Mouse (Mus musculus): ENCODE results near the gene Trim62. TPM values are rescaled to one million over a fixed set of nuclear protein-coding genes. Genes with fewer than 3 reads are reported as not detected.
A peak's percentile ranks its signal among the peaks of the same experiment; 100 is the strongest.
"Not testable (repeated sequence)": the region's sequence is repeated elsewhere in the genome, so short reads cannot be mapped to it uniquely, and the experiment has no call there.

Gene Trim62
- polyA plus RNA-seq, 1 experiment from 2014 or later: 1.3 TPM

GRCm38 (mm10) chr4:128858226-128858625 lies 25.2 kb upstream of the Trim62 start:
- ATAC-seq; H3K4me3 ChIP-seq; H3K4me2 ChIP-seq; H3K9me3 ChIP-seq (replicated peaks); H3K9ac ChIP-seq; H3K27ac ChIP-seq; H3K36me3 ChIP-seq: not testable (repeated sequence)
- Histone ChIP-seq H3K27me3 (replicated peaks) (peaks cover 12% of the 10 kb centered on the region), H3K4me1 (peaks cover 42% of the 10 kb centered on the region)

GRCm38 (mm10) chr4:128858878-128859277 lies 24.5 kb upstream of the Trim62 start:
- no peak overlapping the region for H3K9ac ChIP-seq
- peaks cover 37% of the 10 kb centered on the region for H3K4me1 ChIP-seq
- peaks cover 12% of the 10 kb centered on the region for H3K27me3 ChIP-seq (replicated peaks)
- H3K9me3 ChIP-seq (replicated peaks): peaks cover 5% of the 10 kb centered on the region; the same call in 1 of the 2 replicates
- WGBS (ENCODE audit: insufficient replicate concordance): 50% methylated on average over 4 of the region's 4 CpGs
- H3K36me3 ChIP-seq: no peaks in the 10 kb centered on the region
- no peak for ATAC-seq
- H3K4me2 ChIP-seq: no peak overlapping the region
- H3K27ac ChIP-seq: no peak overlapping the region
- H3K4me3 ChIP-seq: no peak overlapping the region

- WGBS (ENCODE audit: insufficient replicate concordance): 37% methylated on average over 19 of the region's 19 CpGs
- Histone ChIP-seq H3K9me3 (replicated peaks) (no peaks in the 10 kb centered on the region), H3K4me1 (no peaks in the 10 kb centered on the region), H3K36me3 (no peaks in the 10 kb centered on the region), H3K27ac (no peak overlapping the region), H3K9ac (no peak overlapping the region), H3K4me3 (no peak overlapping the region), H3K4me2 (no peak overlapping the region), H3K27me3 (replicated peaks) (peaks cover 67% of the 10 kb centered on the region)
- ATAC-seq: no peak
Measured at GRCm38 (mm10) chr4:128872992-128873391, 10.4 kb upstream of the Trim62 start.

- 87% methylated on average over 17 of the region's 17 CpGs for WGBS (ENCODE audit: insufficient replicate concordance)
- Histone ChIP-seq H3K36me3 (no peaks in the 10 kb centered on the region), H3K27ac (no peak overlapping the region), H3K9ac (no peak overlapping the region), H3K4me2 (no peak overlapping the region), H3K4me3 (no peak overlapping the region), H3K9me3 (replicated peaks) (no peaks in the 10 kb centered on the region), H3K4me1 (peaks cover 3% of the 10 kb centered on the region; the same call in 1 of the 2 replicates), H3K27me3 (replicated peaks) (peaks cover 78% of the 10 kb centered on the region)
- no peak for ATAC-seq
Measured at GRCm38 (mm10) chr4:128874062-128874461, 9.3 kb upstream of the Trim62 start.

GRCm38 (mm10) chr4:128875439-128875838 lies 7.9 kb upstream of the Trim62 start:
- Histone ChIP-seq H3K27me3 (replicated peaks) (peaks cover 92% of the 10 kb centered on the region), H3K27ac (no peak overlapping the region)

GRCm38 (mm10) chr4:128877520-128877919 lies 5.9 kb upstream of the Trim62 start:
- Histone ChIP-seq H3K4me1 (peaks cover 7% of the 10 kb centered on the region; the same call in 1 of the 2 replicates), H3K9ac (no peak overlapping the region), H3K27me3 (replicated peaks) (peaks cover 97% of the 10 kb centered on the region), H3K27ac (no peak overlapping the region), H3K36me3 (no peaks in the 10 kb centered on the region), H3K4me3 (no peak overlapping the region), H3K4me2 (no peak overlapping the region), H3K9me3 (replicated peaks) (0 out of 2 replicates have a peak, but pooled peaks cover 3% of the 10 kb centered on the region)
- 7% methylated on average over 6 of the region's 6 CpGs for WGBS (ENCODE audit: insufficient replicate concordance)
- ATAC-seq: no peak

More at GRCm38 (mm10) chr4:128875439-128875838, 7.9 kb upstream of the Trim62 start:
- Histone ChIP-seq H3K4me2 (no peak overlapping the region), H3K4me1 (peaks cover 7% of the 10 kb centered on the region; the same call in 1 of the 2 replicates), H3K9me3 (replicated peaks) (no peaks in the 10 kb centered on the region), H3K36me3 (no peaks in the 10 kb centered on the region), H3K4me3 (no peak overlapping the region), H3K9ac (no peak overlapping the region)
- no peak for ATAC-seq
- 78% methylated on average over 11 of the region's 11 CpGs for WGBS (ENCODE audit: insufficient replicate concordance)

GRCm38 (mm10) chr4:128878901-128879491 lies 4.4 kb upstream of the Trim62 start:
- Histone ChIP-seq H3K4me3 (no peak overlapping the region), H3K9ac (no peak overlapping the region), H3K4me1 (peaks cover 19% of the 10 kb centered on the region), H3K27me3 (replicated peaks) (peaks cover 97% of the 10 kb centered on the region), H3K36me3 (no peaks in the 10 kb centered on the region), H3K27ac (no peak overlapping the region), H3K9me3 (replicated peaks) (0 out of 2 replicates have a peak, but pooled peaks cover 3% of the 10 kb centered on the region), H3K4me2 (no peak overlapping the region)
- no peak for ATAC-seq
- 22% methylated on average over 13 of the region's 13 CpGs for WGBS (ENCODE audit: insufficient replicate concordance)

- Histone ChIP-seq H3K4me3 (peak overlapping the region; percentile 64), H3K9me3 (replicated peaks) (0 out of 2 replicates have a peak, but pooled peaks cover 3% of the 10 kb centered on the region), H3K9ac (peak overlapping the region; percentile 54), H3K27ac (no peak overlapping the region), H3K4me1 (peaks cover 25% of the 10 kb centered on the region), H3K4me2 (peak overlapping the region; percentile 94), H3K27me3 (replicated peaks) (peaks cover 81% of the 10 kb centered on the region), H3K36me3 (no peaks in the 10 kb centered on the region)
- 2% methylated on average over 91 of the region's 94 CpGs for WGBS (ENCODE audit: insufficient replicate concordance)
- peak; percentile 45 for ATAC-seq
Measured at GRCm38 (mm10) chr4:128883801-128884710, 676 bp downstream of the Trim62 start.

- no peak for ATAC-seq
- Histone ChIP-seq H3K9me3 (replicated peaks) (0 out of 2 replicates have a peak, but pooled peaks cover 3% of the 10 kb centered on the region), H3K27me3 (replicated peaks) (peaks cover 74% of the 10 kb centered on the region), H3K4me1 (peaks cover 20% of the 10 kb centered on the region), H3K36me3 (no peaks in the 10 kb centered on the region), H3K9ac (0 out of 2 replicates have a peak overlapping the region, but pooled peaks have one; percentile 54), H3K27ac (no peak overlapping the region), H3K4me3 (peak overlapping the region; percentile 64), H3K4me2 (peak overlapping the region; percentile 94)
- 50% methylated on average over 5 of the region's 5 CpGs for WGBS (ENCODE audit: insufficient replicate concordance)
Measured at GRCm38 (mm10) chr4:128884711-128885095, 1.3 kb downstream of the Trim62 start.

GRCm38 (mm10) chr4:128885540-128885939 lies 2.2 kb downstream of the Trim62 start:
- no peak overlapping the region for H3K4me2 ChIP-seq
- no peak overlapping the region for H3K27ac ChIP-seq
- ATAC-seq: no peak
- H3K36me3 ChIP-seq: no peaks in the 10 kb centered on the region
- H3K4me1 ChIP-seq: peaks cover 20% of the 10 kb centered on the region
- H3K27me3 ChIP-seq (replicated peaks): peaks cover 66% of the 10 kb centered on the region
- 0 out of 2 replicates have a peak, but pooled peaks cover 3% of the 10 kb centered on the region for H3K9me3 ChIP-seq (replicated peaks)
- H3K9ac ChIP-seq: no peak overlapping the region
- WGBS (ENCODE audit: insufficient replicate concordance): 74% methylated on average over 8 of the region's 8 CpGs
- H3K4me3 ChIP-seq: no peak overlapping the region

GRCm38 (mm10) chr4:128886571-128886970 lies 3.2 kb downstream of the Trim62 start:
- Histone ChIP-seq H3K4me3 (no peak overlapping the region), H3K4me1 (peaks cover 25% of the 10 kb centered on the region), H3K36me3 (no peaks in the 10 kb centered on the region), H3K27me3 (replicated peaks) (peaks cover 57% of the 10 kb centered on the region), H3K9ac (no peak overlapping the region), H3K27ac (no peak overlapping the region), H3K9me3 (replicated peaks) (no peaks in the 10 kb centered on the region), H3K4me2 (no peak overlapping the region)
- 60% methylated on average over 5 of the region's 5 CpGs for WGBS (ENCODE audit: insufficient replicate concordance)
- ATAC-seq: no peak

GRCm38 (mm10) chr4:128887026-128887425 lies 3.6 kb downstream of the Trim62 start:
- Histone ChIP-seq H3K27ac (no peak overlapping the region), H3K9ac (no peak overlapping the region), H3K4me3 (no peak overlapping the region), H3K36me3 (no peaks in the 10 kb centered on the region), H3K27me3 (replicated peaks) (peaks cover 52% of the 10 kb centered on the region), H3K9me3 (replicated peaks) (no peaks in the 10 kb centered on the region), H3K4me2 (no peak overlapping the region), H3K4me1 (peaks cover 25% of the 10 kb centered on the region)
- ATAC-seq: no peak
- 69% methylated on average over 10 of the region's 10 CpGs for WGBS (ENCODE audit: insufficient replicate concordance)
